Mouse (Mus musculus) layer of hippocampus, postnatal 25 days (tissue): Measurements from ENCODE around the gene Prrt1. TPM values are rescaled to one million over a fixed set of nuclear protein-coding genes. Genes with fewer than 3 reads are reported as not detected.

ENCODE experiments used
- DNase-seq, 2 experiments: peaks; one replicate each; pipeline ENCODE4 v3.0.0; 2022; ENCODE audit warnings: mixed read lengths in 2 of 2, low spot score in 1 of 2; ENCODE audit errors: extremely low spot score in 1 of 2
- total RNA-seq, 2 experiments: library from RNA; stranded (reverse); gene quantifications; 2 replicates each; pipeline ENCODE4 v1.2.3; 2021

The Prrt1 gene
- total RNA-seq, 2 experiments from 2014 or later: 259 to 330 TPM

- DNase-seq: no peak
Observed at GRCm38 (mm10) chr17:34662468-34662867, 33.1 kb downstream of the Prrt1 start.

DNA sequence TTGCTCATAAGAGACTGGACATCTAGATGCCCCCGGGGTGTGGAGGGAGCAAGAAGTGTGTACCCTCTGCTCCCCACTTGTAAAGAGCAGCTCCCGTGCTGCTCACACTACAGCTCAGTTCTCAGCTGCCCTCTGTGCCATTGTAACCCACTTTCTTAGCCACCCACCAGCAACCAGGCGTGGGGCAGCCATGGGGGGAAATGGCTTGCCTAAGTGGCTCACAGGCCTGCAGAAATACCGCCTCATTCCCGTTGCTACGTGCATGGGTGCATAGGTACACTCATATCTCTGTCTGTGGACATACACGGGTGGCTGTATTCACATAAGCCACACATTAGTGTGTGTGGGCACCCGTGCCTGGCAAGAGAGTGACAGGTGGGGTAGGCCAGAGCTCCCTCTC, 33.6 kb downstream of the Prrt1 start:
- DNase-seq: no peak

DNA sequence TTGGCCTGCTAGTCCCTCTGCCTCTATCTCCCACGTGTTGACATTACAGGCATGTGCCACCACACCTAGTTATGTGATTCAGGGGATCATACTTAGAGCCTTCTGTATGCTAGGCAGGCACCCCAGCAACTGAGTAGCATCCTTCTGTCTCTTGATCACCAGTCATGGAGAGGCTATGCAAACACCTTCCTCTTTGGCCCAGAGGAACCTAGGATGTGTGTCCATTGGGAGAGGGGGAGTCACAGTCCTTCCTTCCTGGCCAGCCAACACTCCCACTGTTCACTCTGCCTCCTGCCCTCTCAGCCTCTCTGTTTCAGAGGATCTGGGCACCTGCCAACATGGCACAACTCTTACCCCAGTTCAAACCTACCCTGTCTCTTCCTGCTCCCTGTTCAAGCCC, 34.2 kb downstream of the Prrt1 start:
- no peak for DNase-seq

GRCm38 (mm10) chr17:34664472-34664871, 35.1 kb downstream of the Prrt1 start:
- no peak for DNase-seq

- no peak for DNase-seq
Observed at GRCm38 (mm10) chr17:34670235-34670634, 40.9 kb downstream of the Prrt1 start, which contains the start of gene Tnxb. TSS of gene Tnxb (plus strand) at chr17:34670535.

GRCm38 (mm10) chr17:34671151-34672066, 42.1 kb downstream of the Prrt1 start:
- no peak for DNase-seq

DNA sequence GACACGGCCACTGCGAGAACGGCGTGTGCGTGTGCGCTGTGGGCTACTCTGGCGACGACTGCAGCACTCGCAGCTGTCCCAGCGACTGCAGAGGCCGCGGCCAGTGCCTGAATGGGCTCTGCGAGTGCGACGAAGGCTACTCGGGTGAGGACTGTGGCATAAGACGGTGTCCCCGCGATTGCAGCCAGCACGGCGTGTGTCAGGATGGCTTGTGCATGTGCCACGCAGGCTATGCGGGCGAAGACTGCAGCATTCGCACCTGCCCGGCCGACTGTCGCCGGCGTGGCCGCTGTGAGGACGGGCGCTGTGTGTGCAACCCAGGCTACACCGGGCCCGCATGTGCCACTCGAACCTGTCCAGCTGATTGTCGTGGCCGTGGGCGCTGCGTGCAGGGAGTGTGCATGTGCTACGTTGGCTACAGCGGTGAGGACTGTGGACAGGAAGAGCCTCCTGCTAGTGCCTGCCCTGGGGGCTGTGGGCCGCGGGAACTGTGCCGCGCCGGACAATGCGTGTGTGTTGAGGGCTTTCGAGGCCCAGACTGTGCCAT, 43.0 kb downstream of the Prrt1 start:
- no peak for DNase-seq

DNA sequence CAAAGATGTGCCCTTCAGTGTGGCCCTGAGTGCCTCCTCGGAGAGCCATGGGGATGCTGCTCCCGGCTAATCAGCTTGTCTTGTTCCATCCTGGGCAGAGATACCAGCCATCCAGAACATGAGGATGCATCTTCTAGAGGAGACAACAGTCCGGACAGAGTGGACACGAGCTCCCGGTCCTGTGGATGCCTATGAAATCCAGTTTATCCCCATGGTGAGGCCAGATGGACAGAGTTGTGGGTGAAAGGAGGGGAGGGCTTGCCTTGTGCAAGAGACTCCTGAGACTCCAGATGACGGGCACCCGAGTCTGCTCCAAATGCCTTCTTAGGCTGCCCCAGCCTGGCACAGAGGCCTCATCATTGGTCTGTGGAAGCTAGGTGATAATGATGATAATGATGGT, 43.8 kb downstream of the Prrt1 start:
- DNase-seq: no peak

DNA sequence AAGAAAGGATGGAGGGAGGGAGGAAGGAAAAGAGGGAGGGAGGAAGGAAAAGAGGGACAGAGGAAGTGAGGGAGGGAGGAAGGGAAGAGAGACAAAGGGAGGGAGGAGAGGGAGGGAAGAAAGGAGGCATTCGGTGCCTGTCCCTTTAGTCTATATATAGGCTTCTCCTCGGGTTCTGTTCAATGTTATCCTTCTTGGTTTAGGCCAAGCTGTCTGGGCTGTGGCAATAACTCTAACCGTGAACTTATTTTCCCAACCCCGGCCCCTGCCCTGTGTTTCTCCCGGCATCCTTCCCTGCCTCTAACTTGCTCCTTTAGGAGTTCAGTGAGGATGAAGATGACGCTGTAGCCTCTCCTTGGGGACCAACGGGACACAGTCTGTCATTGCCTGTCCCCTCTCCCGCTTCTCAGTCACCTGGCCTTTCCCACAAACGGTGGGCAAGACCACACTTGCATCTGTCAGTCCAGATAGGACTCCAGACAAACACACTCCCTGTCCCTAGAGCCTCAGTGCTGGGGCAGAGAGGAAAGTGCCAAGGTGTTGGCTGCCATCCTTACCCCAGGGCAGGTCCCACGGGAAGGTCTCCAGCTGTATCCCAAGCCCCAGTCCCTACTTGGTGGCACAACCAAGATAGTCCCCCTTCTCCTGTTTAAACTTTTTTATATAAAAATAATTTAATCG, 45.3 kb downstream of the Prrt1 start:
- DNase-seq: no peak

GRCm38 (mm10) chr17:34675205-34676092, 46.1 kb downstream of the Prrt1 start:
- no peak for DNase-seq

DNA sequence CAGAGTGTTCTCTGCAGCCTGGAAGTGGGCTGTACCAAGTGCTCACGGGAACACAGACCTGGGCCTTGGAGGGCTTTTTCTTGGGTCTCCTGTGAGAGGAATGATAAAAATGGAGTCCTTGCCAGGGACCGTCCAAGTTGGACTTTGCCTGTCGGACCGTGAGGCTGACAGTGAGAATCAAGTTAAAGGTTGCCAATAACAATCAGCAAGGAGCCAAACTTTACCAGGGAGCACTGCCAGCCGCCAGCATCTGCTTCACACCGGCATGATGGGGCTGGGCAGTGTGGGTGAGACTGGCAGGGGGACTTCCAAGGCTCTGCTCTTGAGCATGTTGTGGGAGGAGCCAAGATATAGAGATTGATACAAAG, 46.7 kb downstream of the Prrt1 start:
- DNase-seq: no peak

DNA sequence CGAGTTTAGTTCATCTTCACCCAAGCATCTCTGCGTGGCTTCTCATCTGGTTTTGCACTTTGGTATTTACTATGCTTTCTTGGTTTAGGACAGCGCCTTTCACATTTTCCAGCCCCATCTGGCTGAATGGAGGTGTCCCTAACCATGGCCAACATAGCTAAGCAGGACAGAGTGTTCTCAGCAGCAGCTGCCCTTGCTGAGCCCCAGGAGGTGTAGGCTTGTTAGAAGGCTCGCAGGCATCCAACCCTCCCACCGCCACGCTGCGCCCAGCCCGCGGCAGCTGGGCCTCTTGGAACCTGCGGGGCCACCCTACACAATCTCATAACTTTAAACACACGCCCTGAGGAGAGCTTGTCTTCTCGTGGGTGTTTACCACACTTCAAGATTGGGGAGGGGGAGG, 47.3 kb downstream of the Prrt1 start:
- no peak for DNase-seq

- no peak for DNase-seq
Observed at GRCm38 (mm10) chr17:34680191-34680590, 50.9 kb downstream of the Prrt1 start.

GRCm38 (mm10) chr17:34680621-34681020, 51.3 kb downstream of the Prrt1 start:
- no peak for DNase-seq

GRCm38 (mm10) chr17:34681132-34681571, 51.8 kb downstream of the Prrt1 start:
- no peak for DNase-seq

- DNase-seq: no peak
Observed at GRCm38 (mm10) chr17:34681881-34682536, 52.7 kb downstream of the Prrt1 start.
